Mouse (Mus musculus) heart, postnatal 0 days (tissue): Measurements from ENCODE around the gene Rgs7bp.

Source experiments
- CTCF ChIP-seq: IDR thresholded peaks from 2 replicates; pipeline ENCODE4 v1.5.1; 2016; ENCODE audit warnings: antibody characterized with exemption, control low read depth, low read depth
- EP300 ChIP-seq: IDR thresholded peaks from 2 replicates; pipeline ENCODE4 v1.6.1; 2016; ENCODE audit warnings: antibody characterized with exemption, low read depth

DNA sequence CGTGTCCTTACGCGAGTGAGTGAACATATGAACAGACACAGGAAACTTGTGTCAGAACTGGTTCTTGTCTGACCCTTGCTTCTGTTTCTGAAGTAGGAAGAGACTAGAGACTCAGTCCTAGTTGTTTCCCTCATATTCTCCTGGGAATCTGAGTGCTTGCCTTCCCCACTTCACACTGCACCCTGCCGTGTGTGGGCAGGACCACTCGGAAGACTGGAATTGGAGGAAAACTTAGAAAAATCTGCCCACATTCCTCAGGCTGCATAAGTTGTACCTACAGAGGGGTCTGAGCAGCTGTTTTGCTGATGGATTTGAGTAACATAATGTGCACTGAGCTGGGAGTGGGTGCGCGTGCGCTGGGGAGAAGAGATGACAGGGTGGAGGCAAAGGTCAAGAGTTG is 114.2 kb downstream of the Rgs7bp start:
- TF ChIP-seq CTCF: no peak
- no peak for TF ChIP-seq EP300
